Mouse (Mus musculus) heart, embryonic 14.5 days (tissue): ENCODE measurements around the gene Syt1. TPM values are rescaled to one million over a fixed set of nuclear protein-coding genes. Genes with fewer than 3 reads are reported as not detected.
A peak's percentile ranks its signal among the peaks of the same experiment; 100 is the strongest.

ENCODE experiments used
- ATAC-seq: fragments of 200-750 bp; cut with Nextera tagmentation; 2 replicates; pipeline ENCODE4 v1.8.0; 2017; ENCODE audit warnings: low read depth, moderate TSS enrichment; ENCODE audit not compliant: insufficient number of reproducible peaks, insufficient read depth, low FRiP score
- H3K27ac ChIP-seq, 2 experiments: fragments of 200-500 bp in 1 of 2; fragments of 300-500 bp in 1 of 2; sonication (generic) in 1 of 2; replicated peaks in 1 of 2; 2 replicates each; pipeline ENCODE4 v1.5.1; 2012 to 2014; ENCODE audit warnings: low read depth in 2 of 2, low read length in 2 of 2, control low read depth in 1 of 2, mild to moderate bottlenecking in 1 of 2, mixed read lengths in 1 of 2; ENCODE audit not compliant: control insufficient read depth in 1 of 2, insufficient read depth in 1 of 2
- H3K27me3 ChIP-seq: fragments of 300-500 bp; sonication (generic); 2 replicates; pipeline ENCODE4 v1.6.1; 2014; ENCODE audit warnings: mild to moderate bottlenecking, low read length, control low read depth; ENCODE audit not compliant: control insufficient read depth, insufficient read depth
- H3K36me3 ChIP-seq: fragments of 300-500 bp; sonication (generic); 2 replicates; pipeline ENCODE4 v1.6.1; 2014; ENCODE audit warnings: mild to moderate bottlenecking, control low read depth, low read length, mixed read lengths; ENCODE audit not compliant: control insufficient read depth, insufficient read depth
- H3K4me1 ChIP-seq, 2 experiments: fragments of 200-500 bp in 1 of 2; fragments of 300-500 bp in 1 of 2; sonication (generic) in 1 of 2; 2 replicates each; pipeline ENCODE4 v1.6.1; 2012 to 2014; ENCODE audit warnings: low read length in 2 of 2, control low read depth in 1 of 2, mixed read lengths in 1 of 2; ENCODE audit not compliant: control insufficient read depth in 2 of 2, insufficient read depth in 2 of 2
- H3K4me2 ChIP-seq: fragments of 300-500 bp; sonication (generic); 2 replicates; pipeline ENCODE4 v1.6.1; 2014; ENCODE audit warnings: mild to moderate bottlenecking, low read length
- H3K4me3 ChIP-seq, 2 experiments: fragments of 200-500 bp in 1 of 2; fragments of 300-500 bp in 1 of 2; sonication (generic) in 1 of 2; 2 replicates each; pipeline ENCODE4 v1.5.1; 2012 to 2014; ENCODE audit warnings: low read length in 2 of 2, mild to moderate bottlenecking in 2 of 2, control low read depth in 1 of 2, low read depth in 1 of 2, moderate library complexity in 1 of 2; ENCODE audit not compliant: control insufficient read depth in 1 of 2, insufficient read depth in 1 of 2
- H3K9ac ChIP-seq: fragments of 300-500 bp; sonication (generic); 2 replicates; pipeline ENCODE4 v1.6.1; 2014; ENCODE audit warnings: mild to moderate bottlenecking, low read length
- H3K9me3 ChIP-seq: fragments of 300-500 bp; sonication (generic); 2 replicates; pipeline ENCODE4 v1.6.1; 2016; ENCODE audit warnings: low read length, control low read depth; ENCODE audit not compliant: control insufficient read depth
- WGBS: fragments of 180-500 bp; shearing (Covaris S2); extraction: QIAGEN DNeasy Blood & Tissue Kit; methylation state at CpG from one replicate; pipeline ENCODE4 v1.1.7; 2014; 5-methylcytosine and 5-hydroxymethylcytosine counted together
- polyA plus RNA-seq: library from polyadenylated mRNA; unstranded; fragments of >200 nt; fragmentation: Nextera tagmentation; extraction: Ambion mirVana; gene quantifications from 2 replicates; pipeline ENCODE4 v1.2.1, GENCODE M21; 2014

Gene Syt1
- polyA plus RNA-seq, 1 experiment from 2014 or later, result 1.2 TPM

- no peaks in the 10 kb centered on the region for H3K27me3 ChIP-seq
- 56% methylated on average over 1 of the region's 1 CpGs for WGBS
Observed at GRCm38 (mm10) chr10:108884520-108884919, 126.3 kb downstream of the Syt1 start.

GRCm38 (mm10) chr10:108880372-108880771 is 130.4 kb downstream of the Syt1 start:
- WGBS, result 94% methylated on average over 2 of the region's 2 CpGs
- H3K9me3 ChIP-seq, result no peaks in the 10 kb centered on the region
- no peak overlapping the region for H3K9ac ChIP-seq
- no peak overlapping the region for H3K4me2 ChIP-seq
- no peak for ATAC-seq
- H3K4me3 ChIP-seq, result no peak overlapping the region
- no peaks in the 10 kb centered on the region for H3K27me3 ChIP-seq
- no peaks in the 10 kb centered on the region for H3K36me3 ChIP-seq
- H3K4me1 ChIP-seq, result peaks cover 0 to 4% of the 10 kb centered on the region in 2 experiments; a peak in 1 of 4 replicates
- H3K27ac ChIP-seq, result no peak overlapping the region

More at GRCm38 (mm10) chr10:108884520-108884919, 126.3 kb downstream of the Syt1 start:
- Histone ChIP-seq H3K4me2 (no peak overlapping the region), H3K27ac (no peak overlapping the region), H3K9me3 (no peaks in the 10 kb centered on the region), H3K4me1 (peaks cover 0 to 4% of the 10 kb centered on the region in 2 experiments; a peak in 1 of 4 replicates), H3K9ac (no peak overlapping the region), H3K36me3 (no peaks in the 10 kb centered on the region), H3K4me3 (no peak overlapping the region)
- ATAC-seq, result no peak

GRCm38 (mm10) chr10:108875730-108876129 is 135.1 kb downstream of the Syt1 start:
- Histone ChIP-seq H3K9me3 (no peaks in the 10 kb centered on the region), H3K27ac (no peak overlapping the region), H3K4me1 (no peaks in the 10 kb centered on the region), H3K36me3 (no peaks in the 10 kb centered on the region), H3K9ac (no peak overlapping the region), H3K27me3 (no peaks in the 10 kb centered on the region), H3K4me3 (no peak overlapping the region), H3K4me2 (no peak overlapping the region)
- 89% methylated on average over 5 of the region's 5 CpGs for WGBS
- no peak for ATAC-seq

GRCm38 (mm10) chr10:108874687-108875086 is 136.1 kb downstream of the Syt1 start:
- Histone ChIP-seq H3K36me3 (no peaks in the 10 kb centered on the region), H3K9me3 (no peaks in the 10 kb centered on the region), H3K4me2 (no peak overlapping the region), H3K27me3 (no peaks in the 10 kb centered on the region), H3K9ac (no peak overlapping the region), H3K4me1 (no peaks in the 10 kb centered on the region), H3K4me3 (no peak overlapping the region), H3K27ac (no peak overlapping the region)
- WGBS, result 65% methylated on average over 4 of the region's 4 CpGs
- ATAC-seq, result no peak

GRCm38 (mm10) chr10:108872359-108872758 is 138.4 kb downstream of the Syt1 start:
- no peak overlapping the region for H3K4me3 ChIP-seq
- no peak overlapping the region for H3K9ac ChIP-seq
- ATAC-seq, result no peak
- peaks cover 0 to 10% of the 10 kb centered on the region in 2 experiments; a peak in 2 of 4 replicates for H3K4me1 ChIP-seq
- no peaks in the 10 kb centered on the region for H3K36me3 ChIP-seq
- no peaks in the 10 kb centered on the region for H3K27me3 ChIP-seq
- WGBS, result 92% methylated on average over 6 of the region's 6 CpGs
- H3K9me3 ChIP-seq, result no peaks in the 10 kb centered on the region
- H3K4me2 ChIP-seq, result no peak overlapping the region
- no peak overlapping the region for H3K27ac ChIP-seq

- Histone ChIP-seq H3K9ac (no peak overlapping the region), H3K4me2 (no peak overlapping the region), H3K27ac (no peak overlapping the region), H3K36me3 (no peaks in the 10 kb centered on the region), H3K4me3 (no peak overlapping the region), H3K4me1 (peaks cover 0 to 14% of the 10 kb centered on the region in 2 experiments; a peak in 2 of 4 replicates), H3K27me3 (no peaks in the 10 kb centered on the region), H3K9me3 (no peaks in the 10 kb centered on the region)
- ATAC-seq, result no peak
- WGBS, result 86% methylated on average over 4 of the region's 4 CpGs
Observed at GRCm38 (mm10) chr10:108870586-108870985, 140.2 kb downstream of the Syt1 start.

- H3K27ac ChIP-seq, result peak overlapping the region in 1 of 2 experiments; percentile 9; a peak in 1 of 4 replicates
Observed at GRCm38 (mm10) chr10:108868136-108868535, 142.6 kb downstream of the Syt1 start.

GRCm38 (mm10) chr10:108867202-108867601 is 143.6 kb downstream of the Syt1 start:
- no peaks in the 10 kb centered on the region for H3K36me3 ChIP-seq
- 49% methylated on average over 6 of the region's 6 CpGs for WGBS
- no peaks in the 10 kb centered on the region for H3K9me3 ChIP-seq
- no peak overlapping the region for H3K9ac ChIP-seq
- no peaks in the 10 kb centered on the region for H3K27me3 ChIP-seq
- no peak overlapping the region for H3K27ac ChIP-seq
- no peak overlapping the region for H3K4me2 ChIP-seq
- H3K4me3 ChIP-seq, result no peak overlapping the region
- no peak for ATAC-seq
- peaks cover 0 to 14% of the 10 kb centered on the region in 2 experiments; a peak in 2 of 4 replicates for H3K4me1 ChIP-seq

More at GRCm38 (mm10) chr10:108868136-108868535, 142.6 kb downstream of the Syt1 start:
- Histone ChIP-seq H3K9ac (no peak overlapping the region), H3K4me3 (no peak overlapping the region), H3K4me2 (no peak overlapping the region), H3K4me1 (peaks cover 0 to 14% of the 10 kb centered on the region in 2 experiments; a peak in 2 of 4 replicates), H3K9me3 (no peaks in the 10 kb centered on the region), H3K27me3 (no peaks in the 10 kb centered on the region), H3K36me3 (no peaks in the 10 kb centered on the region)
- WGBS, result 69% methylated on average over 4 of the region's 4 CpGs
- ATAC-seq, result no peak
